Mouse (Mus musculus): Measurements from ENCODE around the gene Alcam.

GRCm38 (mm10) chr16:52418568-52419158 is 35.2 kb downstream of the Alcam start:
- TF ChIP-seq MAX (IDR thresholded peaks at IDR 0.05; ENCODE audit: low read depth) = no peak
- TF ChIP-seq POLR2A (IDR thresholded peaks at IDR 0.05; ENCODE audit: insufficient read length, low read depth) = no peak
- TF ChIP-seq REST (IDR thresholded peaks at IDR 0.05; ENCODE audit: insufficient read depth, insufficient read length) = no peak
- no peak for TF ChIP-seq MYOG (IDR thresholded peaks at IDR 0.05; ENCODE audit: control insufficient read depth in 1 of 3, insufficient read depth in 1 of 3, insufficient read length in 2 of 3, low read depth in 2 of 3)
- no peak for TF ChIP-seq POLR2AphosphoS2 (IDR thresholded peaks at IDR 0.05; ENCODE audit: insufficient read length, low read depth)

Measured in myocyte (in vitro differentiated cells).